Mouse (Mus musculus): Measurements from ENCODE around the gene Lpar1.
"Not testable (repeated sequence)": the region's sequence is repeated elsewhere in the genome, so short reads cannot be mapped to it uniquely, and the experiment has no call there.

Gene Lpar1

GRCm38 (mm10) chr4:58545888-58546432 lies 7.7 kb downstream of the Lpar1 start:
- peak; percentile 22 to 36 for DNase-seq

GRCm38 (mm10) chr4:58543171-58543570 lies 10.5 kb downstream of the Lpar1 start:
- no peak for DNase-seq

GRCm38 (mm10) chr4:58542656-58543055 lies 11.0 kb downstream of the Lpar1 start:
- DNase-seq: not testable (repeated sequence)

- no peak for DNase-seq
Measured at GRCm38 (mm10) chr4:58540841-58541240, 12.9 kb downstream of the Lpar1 start.

GRCm38 (mm10) chr4:58540385-58540784 lies 13.3 kb downstream of the Lpar1 start:
- no peak for DNase-seq

GRCm38 (mm10) chr4:58538696-58539095 lies 15.0 kb downstream of the Lpar1 start:
- no peak for DNase-seq

- DNase-seq: no peak
Measured at GRCm38 (mm10) chr4:58535754-58536153, 17.9 kb downstream of the Lpar1 start.

GRCm38 (mm10) chr4:58534726-58535350 lies 18.9 kb downstream of the Lpar1 start:
- no peak for DNase-seq

- DNase-seq: no peak
Measured at GRCm38 (mm10) chr4:58534141-58534571, 19.5 kb downstream of the Lpar1 start.

- no peak for DNase-seq
Measured at GRCm38 (mm10) chr4:58533519-58533918, 20.2 kb downstream of the Lpar1 start.

GRCm38 (mm10) chr4:58532326-58532725 lies 21.4 kb downstream of the Lpar1 start:
- no peak for DNase-seq

- DNase-seq: no peak
Measured at GRCm38 (mm10) chr4:58530706-58531105, 23.0 kb downstream of the Lpar1 start.

- DNase-seq: no peak
Measured at GRCm38 (mm10) chr4:58530279-58530678, 23.4 kb downstream of the Lpar1 start.

- DNase-seq: no peak
Measured at GRCm38 (mm10) chr4:58527852-58528251, 25.8 kb downstream of the Lpar1 start.

- DNase-seq: no peak
Measured at GRCm38 (mm10) chr4:58521137-58521536, 32.6 kb downstream of the Lpar1 start.

GRCm38 (mm10) chr4:58520531-58520930 lies 33.2 kb downstream of the Lpar1 start:
- DNase-seq: no peak

- DNase-seq: no peak
Measured at GRCm38 (mm10) chr4:58519891-58520290, 33.8 kb downstream of the Lpar1 start.

GRCm38 (mm10) chr4:58518215-58518988 lies 35.3 kb downstream of the Lpar1 start:
- DNase-seq: no peak

- DNase-seq: no peak
Measured at GRCm38 (mm10) chr4:58516810-58517209, 36.9 kb downstream of the Lpar1 start.

GRCm38 (mm10) chr4:58516221-58516620 lies 37.5 kb downstream of the Lpar1 start:
- DNase-seq: no peak

GRCm38 (mm10) chr4:58511554-58511953 lies 42.1 kb downstream of the Lpar1 start:
- DNase-seq: no peak

GRCm38 (mm10) chr4:58508833-58509232 lies 44.9 kb downstream of the Lpar1 start:
- no peak for DNase-seq

- no peak for DNase-seq
Measured at GRCm38 (mm10) chr4:58507536-58507935, 46.2 kb downstream of the Lpar1 start.
